Mouse (Mus musculus): Measurements from ENCODE around the gene Fbxo2. TPM values are rescaled to one million over a fixed set of nuclear protein-coding genes. Genes with fewer than 3 reads are reported as not detected.

Gene Fbxo2
- polyA plus RNA-seq, 1 experiment = 60.5 TPM

DNA sequence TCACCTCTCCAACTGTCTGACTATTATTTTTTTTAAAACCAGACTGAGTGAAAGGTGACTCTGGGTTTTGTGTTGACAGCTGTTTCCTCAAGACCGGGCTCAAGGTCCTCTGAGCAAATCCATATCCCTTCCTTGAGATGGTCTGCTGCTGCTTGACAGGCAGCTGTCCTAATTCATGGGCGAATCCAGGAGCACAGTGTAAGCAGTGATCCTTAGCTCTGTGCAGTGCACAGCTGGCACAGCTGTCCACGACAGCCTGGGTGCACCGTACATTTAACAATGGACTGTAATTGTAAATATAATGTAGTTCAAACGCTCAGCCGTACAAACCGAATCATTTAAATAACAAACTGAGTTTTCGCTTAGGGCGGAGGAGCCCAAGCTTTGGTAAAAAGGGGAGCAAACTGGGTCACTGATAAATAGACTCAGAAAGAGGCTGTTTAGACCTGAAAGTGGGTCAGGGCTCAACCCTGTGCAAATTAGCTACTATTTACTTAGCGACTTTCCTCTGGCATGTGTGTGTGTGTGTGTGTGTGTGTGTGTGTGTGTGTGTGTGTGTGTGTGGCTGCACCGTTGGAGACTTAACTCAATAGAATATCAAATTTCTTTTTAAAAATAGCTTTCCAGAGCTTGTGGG lies 55.0 kb downstream of the Fbxo2 start:
- peaks cover 47% of the 10 kb centered on the region for H3K27me3 ChIP-seq (replicated peaks)

More for the DNA sequence above, 55.0 kb downstream of the Fbxo2 start:
- H3K4me3 ChIP-seq (replicated peaks) = peak overlapping the region; percentile 88
- peaks cover 4% of the 10 kb centered on the region for H3K36me3 ChIP-seq (replicated peaks; ENCODE audit: low read length)
- TF ChIP-seq GATA1 (IDR thresholded peaks at IDR 0.05; ENCODE audit: borderline replicate concordance, low read length) = no peak
- no peak for TF ChIP-seq FLI1 (IDR thresholded peaks at IDR 0.05; ENCODE audit: low read length)
- peaks cover 34% of the 10 kb centered on the region for H3K4me1 ChIP-seq
- H3K9me3 ChIP-seq = peaks cover 8% of the 10 kb centered on the region

Other genes with a start within 250 kb of the Fbxo2 start
- 11.8 and 14.9 TPM in 2 replicates for gene Plod1, start 223.9 kb upstream of the Fbxo2 start, polyA plus RNA-seq (2012; ENCODE audit: insufficient read depth, low replicate concordance)
- 87.3 and 131 TPM in 2 replicates for gene 2510039O18Rik, start 219.7 kb upstream of the Fbxo2 start, polyA plus RNA-seq (2012; ENCODE audit: insufficient read depth, low replicate concordance)
- not detected in 2 replicates for gene Nppb, start 174.8 kb upstream of the Fbxo2 start, polyA plus RNA-seq (2012; ENCODE audit: insufficient read depth, low replicate concordance)
- not detected in 2 replicates for gene Nppa, start 159.9 kb upstream of the Fbxo2 start, polyA plus RNA-seq (2012; ENCODE audit: insufficient read depth, low replicate concordance)
- gene Clcn6, start 121.8 kb upstream of the Fbxo2 start, polyA plus RNA-seq (2012; ENCODE audit: insufficient read depth, low replicate concordance) = 2.4 and 3.5 TPM in 2 replicates
- 3.5 and 7.0 TPM in 2 replicates for gene Mthfr, start 121.5 kb upstream of the Fbxo2 start, polyA plus RNA-seq (2012; ENCODE audit: insufficient read depth, low replicate concordance)
- gene Agtrap, start 72.6 kb upstream of the Fbxo2 start, polyA plus RNA-seq (2012; ENCODE audit: insufficient read depth, low replicate concordance) = 16.5 and 50.7 TPM in 2 replicates
- 26.0 and 35.6 TPM in 2 replicates for gene Mad2l2, start 30.2 kb upstream of the Fbxo2 start, polyA plus RNA-seq (2012; ENCODE audit: insufficient read depth, low replicate concordance)
- gene Draxin, start 29.9 kb upstream of the Fbxo2 start, polyA plus RNA-seq (2012; ENCODE audit: insufficient read depth, low replicate concordance) = 4.1 and 4.9 TPM in 2 replicates
- gene Fbxo6, start 8.5 kb upstream of the Fbxo2 start, polyA plus RNA-seq (2012; ENCODE audit: insufficient read depth, low replicate concordance) = 110 and 123 TPM in 2 replicates
- 3.8 and 7.4 TPM in 2 replicates for gene Fbxo44, start 139 bp upstream of the Fbxo2 start, polyA plus RNA-seq (2012; ENCODE audit: insufficient read depth, low replicate concordance)
- gene Disp3, start 127.3 kb downstream of the Fbxo2 start, polyA plus RNA-seq (2012; ENCODE audit: insufficient read depth, low replicate concordance) = 1.0 and 1.9 TPM in 2 replicates

All from megakaryocyte, embryonic 14.5 days (primary cell).